ENCODE assay signal across 9 mouse cellular contexts in genomic region chr4:144898036-144898649, GRCm38 (mm10). TPM values are rescaled to one million over a fixed set of nuclear protein-coding genes. Genes with fewer than 3 reads are reported as not detected.
A peak's percentile ranks its signal among the peaks of the same experiment; 100 is the strongest.
DNase-seq lines count a peak whose midpoint lies in the region; ATAC-seq lines count a peak whose summit lies in the region.
"Had no signal": no experiment of that assay in that cellular context is flagged by ENCODE, and none has a peak within 500 bp of the region (broad histone marks: within the 10 kb centered on the region; RNA-seq: fewer than 3 reads in every experiment).

No protein-coding gene starts in this region.

- no peak overlapping the region for H3K4me3 ChIP-seq in liver, embryonic 16.5 days (ENCODE audit: low read depth, low read length)
- no peak overlapping the region for H3K4me3 ChIP-seq in midbrain, embryonic 15.5 days
- H3K4me3 ChIP-seq: limb, embryonic 12.5 days had no signal

- H3K27me3 ChIP-seq in liver, embryonic 16.5 days (ENCODE audit: control insufficient read depth, insufficient read depth, low read depth, low read length), result peaks cover 18% of the 10 kb centered on the region
- H3K27me3 ChIP-seq in midbrain, embryonic 15.5 days (replicated peaks), result peaks cover 21% of the 10 kb centered on the region
- H3K27me3 ChIP-seq: limb, embryonic 12.5 days had no signal

- ATAC-seq in liver, embryonic 16.5 days (ENCODE audit: low read depth), result peak; percentile 42
- no peak for ATAC-seq in midbrain, embryonic 15.5 days (replicated peaks)

- H3K9me3 ChIP-seq in liver, embryonic 16.5 days (replicated peaks; ENCODE audit: control insufficient read depth, low read length), result no peaks in the 10 kb centered on the region; the same call in 1 of the 2 replicates
- H3K9me3 ChIP-seq in midbrain, embryonic 15.5 days, result no peaks in the 10 kb centered on the region
- H3K9me3 ChIP-seq: limb, embryonic 12.5 days had no signal

- no peak overlapping the region for H3K27ac ChIP-seq in liver, embryonic 16.5 days (ENCODE audit: low read length)
- H3K27ac ChIP-seq in midbrain, embryonic 15.5 days, result no peak overlapping the region
- H3K27ac ChIP-seq: limb, embryonic 12.5 days had no signal

- no peaks in the 10 kb centered on the region; the same call in 1 of the 2 replicates for H3K36me3 ChIP-seq in liver, embryonic 16.5 days (ENCODE audit: control insufficient read depth, insufficient read depth)
- no peaks in the 10 kb centered on the region for H3K36me3 ChIP-seq in midbrain, embryonic 15.5 days (replicated peaks)

- peak; percentile 15 for DNase-seq in 3T3-L1 (ENCODE audit: low read depth, low spot score)
- DNase-seq in adrenal gland, postnatal 10 days, result peak; percentile 61
- peak; percentile 67 for DNase-seq in heart, postnatal 4 days
- no peak for DNase-seq in right cerebral cortex, postnatal 36 days (ENCODE audit: low spot score in 2 of 2)
- no peak for DNase-seq in thymus, postnatal 0 days (ENCODE audit: low spot score)
- DNase-seq in left cerebral cortex, adult 8-10 months (ENCODE audit: low spot score in 2 of 2), result no peak

- no peak overlapping the region for H3K9ac ChIP-seq in liver, embryonic 16.5 days (ENCODE audit: low read depth, low read length)
- no peak overlapping the region for H3K9ac ChIP-seq in midbrain, embryonic 15.5 days
- H3K9ac ChIP-seq: limb, embryonic 12.5 days had no signal

- peaks cover 52% of the 10 kb centered on the region for H3K4me1 ChIP-seq in liver, embryonic 16.5 days (ENCODE audit: control insufficient read depth, low read depth, low read length)
- H3K4me1 ChIP-seq in midbrain, embryonic 15.5 days, result peaks cover 17% of the 10 kb centered on the region

- no peak overlapping the region for H3K4me2 ChIP-seq in liver, embryonic 16.5 days (ENCODE audit: low read depth, low read length)
- no peak overlapping the region for H3K4me2 ChIP-seq in midbrain, embryonic 15.5 days
- H3K4me2 ChIP-seq: limb, embryonic 12.5 days had no signal

- 35% methylated on average over 6 of the region's 6 CpGs for WGBS in liver, embryonic 16.5 days (ENCODE audit: insufficient replicate concordance)
- WGBS in midbrain, embryonic 15.5 days, result 86% methylated on average over 6 of the region's 6 CpGs

RNA-seq across cellular contexts. Expression of gene Dhrs3, which starts 5.5 kb away (rescaled TPM):
- 100 to 1,000 TPM; 108 to 126 TPM for total RNA-seq in adrenal gland, postnatal 10 days (2021)
- 10 to 100 TPM; 40.6 to 50.7 TPM for total RNA-seq in heart, postnatal 4 days (2021)
- 35.3 and 39.2 TPM in 2 replicates for polyA plus RNA-seq in liver, embryonic 16.5 days (2015; fragmentation: Nextera tagmentation; extraction: Ambion mirVana)
- 35.6 and 41.3 TPM in 2 replicates for polyA plus RNA-seq in midbrain, embryonic 15.5 days (2015; fragmentation: Nextera tagmentation; extraction: Ambion mirVana)
- 129 and 131 TPM in 2 replicates for polyA plus RNA-seq in thymus, postnatal 0 days (2015; fragmentation: Nextera tagmentation; extraction: Ambion mirVana)
- 10 to 100 TPM; 30.2 to 35.8 (median 32.5) TPM for total RNA-seq in left cerebral cortex, adult 8-10 months (2022)

Comparison
In these comparisons a context has a peak if more than half of its experiments do, and no peak if none do; other contexts are left out.
1. DNase-seq: peak in 3T3-L1 (single experiment), adrenal gland, postnatal 10 days (single experiment) and heart, postnatal 4 days (single experiment); none in right cerebral cortex, postnatal 36 days (0 of 2), thymus, postnatal 0 days (single experiment) and left cerebral cortex, adult 8-10 months (0 of 2).